Mouse (Mus musculus) kidney, adult 8-10 months (tissue): ENCODE measurements around the gene Aip.
A peak's percentile ranks its signal among the peaks of the same experiment; 100 is the strongest.

ENCODE experiments used
- DNase-seq, 2 experiments: peaks; one replicate each; pipeline ENCODE4 v3.0.0; 2022

Aip gene

DNA sequence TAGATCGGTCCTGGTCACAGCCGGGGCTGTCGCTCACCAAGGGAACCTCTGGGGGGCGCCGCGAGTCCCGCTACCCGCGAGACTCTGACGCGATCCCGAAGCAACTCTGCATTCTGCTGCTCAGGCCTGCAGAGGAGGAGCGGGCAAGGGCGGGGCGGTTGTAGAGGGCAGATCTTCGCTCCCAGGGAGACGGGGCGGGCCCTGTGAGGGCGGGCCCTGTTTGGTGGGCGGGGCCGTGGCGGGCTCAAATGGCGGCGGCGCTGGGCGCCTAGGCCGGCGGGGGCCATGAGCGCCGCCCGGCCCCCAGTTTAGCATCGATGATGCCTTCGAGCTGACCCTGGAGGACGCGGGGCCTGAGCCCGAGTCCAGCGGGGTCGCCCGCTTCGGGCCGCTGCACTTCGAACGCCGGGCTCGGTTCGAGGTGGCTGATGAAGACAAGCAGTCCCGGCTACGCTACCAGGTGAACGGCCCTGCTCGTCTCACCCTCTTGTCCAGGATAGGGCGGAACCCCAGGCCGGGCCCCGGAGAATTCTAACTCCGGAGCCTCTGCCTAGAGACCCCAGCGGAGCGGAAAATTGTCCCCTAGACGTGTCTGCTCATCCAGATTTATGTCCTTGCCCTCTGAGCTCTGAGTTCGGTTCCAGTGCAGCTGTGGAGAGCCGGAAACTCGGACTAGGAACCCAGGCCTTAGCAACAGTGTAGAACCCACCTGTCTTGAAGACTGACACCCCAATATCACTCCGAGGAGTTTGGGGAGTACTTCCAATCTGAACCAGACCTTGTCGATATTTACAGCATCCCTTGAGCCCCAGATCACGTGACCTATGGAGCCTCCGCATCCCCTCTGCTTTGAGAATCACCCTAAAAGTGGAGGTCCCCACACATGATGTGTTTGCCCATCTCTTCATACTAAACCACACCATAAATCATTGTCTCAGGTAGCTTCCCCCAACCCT is at the start of gene Aip:
Gene Aip, minus strand, starts transcription at position 118 of the 956 bp plus-strand sequence.
- peak; percentile 98 to 99 for DNase-seq

DNA sequence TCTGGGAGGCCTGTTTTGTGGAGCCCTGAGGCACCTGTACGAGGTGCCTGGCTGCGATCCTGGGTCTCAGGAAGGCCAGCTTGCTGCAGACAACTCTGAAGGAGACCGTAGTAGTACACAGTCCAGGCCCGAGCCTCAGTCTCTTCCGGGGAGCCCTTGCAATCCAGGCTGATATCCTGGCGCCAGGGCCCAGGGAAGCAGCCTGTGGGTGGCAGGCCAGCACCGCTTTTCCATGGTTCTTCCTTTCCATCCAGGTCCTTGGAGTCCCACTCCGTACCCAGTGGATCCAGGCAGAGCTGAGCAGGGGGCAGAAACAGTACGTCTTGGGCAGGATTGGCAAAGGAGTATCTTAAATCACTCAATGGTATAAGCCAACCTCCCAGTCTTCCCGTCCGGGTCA is 47.3 kb upstream of the Aip start:
- DNase-seq, result no peak

DNA sequence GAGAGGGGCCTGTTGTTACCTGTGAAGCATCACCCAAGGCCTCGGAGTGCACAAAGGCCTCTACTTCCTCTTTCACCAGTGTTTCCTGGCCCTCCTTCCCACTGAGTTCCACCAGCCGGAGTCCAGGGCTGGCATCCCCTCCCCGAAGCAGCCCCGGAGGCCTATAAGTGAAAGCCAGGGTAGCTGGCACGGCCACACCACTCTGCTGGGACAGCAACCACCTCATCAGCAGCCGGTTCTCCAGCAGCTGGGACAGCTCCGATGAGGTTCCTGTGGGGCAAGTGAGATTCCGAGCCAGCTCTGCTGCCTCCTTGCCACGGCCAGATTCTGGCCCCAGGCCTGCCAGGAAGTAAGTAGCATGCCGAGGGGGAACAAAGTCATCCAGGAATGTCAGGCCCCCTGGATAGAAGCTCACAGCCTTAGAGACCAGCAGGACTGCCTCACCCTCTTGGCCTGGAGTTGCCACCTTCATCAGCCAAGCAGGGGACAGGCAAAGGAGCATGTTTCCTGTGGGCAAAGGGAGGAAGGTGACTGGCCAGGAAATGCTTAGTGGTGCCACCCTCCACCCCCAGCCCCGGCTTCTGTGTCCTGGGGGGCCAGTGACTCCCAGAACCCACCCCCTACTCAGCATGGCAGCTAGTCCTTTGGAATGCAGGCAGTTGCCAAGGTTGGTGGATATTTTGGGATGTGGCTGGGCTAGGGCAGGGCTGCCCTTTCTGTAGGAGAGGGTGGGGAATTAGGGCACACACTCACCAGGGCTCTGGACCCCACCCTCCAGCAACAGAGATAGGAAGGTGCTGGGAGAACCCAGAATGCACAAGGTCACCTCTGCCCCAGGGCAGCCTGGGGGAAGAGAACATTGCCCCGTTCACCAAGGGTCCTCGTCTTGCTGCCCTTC is 46.0 kb upstream of the Aip start:
- DNase-seq, result no peak

DNA sequence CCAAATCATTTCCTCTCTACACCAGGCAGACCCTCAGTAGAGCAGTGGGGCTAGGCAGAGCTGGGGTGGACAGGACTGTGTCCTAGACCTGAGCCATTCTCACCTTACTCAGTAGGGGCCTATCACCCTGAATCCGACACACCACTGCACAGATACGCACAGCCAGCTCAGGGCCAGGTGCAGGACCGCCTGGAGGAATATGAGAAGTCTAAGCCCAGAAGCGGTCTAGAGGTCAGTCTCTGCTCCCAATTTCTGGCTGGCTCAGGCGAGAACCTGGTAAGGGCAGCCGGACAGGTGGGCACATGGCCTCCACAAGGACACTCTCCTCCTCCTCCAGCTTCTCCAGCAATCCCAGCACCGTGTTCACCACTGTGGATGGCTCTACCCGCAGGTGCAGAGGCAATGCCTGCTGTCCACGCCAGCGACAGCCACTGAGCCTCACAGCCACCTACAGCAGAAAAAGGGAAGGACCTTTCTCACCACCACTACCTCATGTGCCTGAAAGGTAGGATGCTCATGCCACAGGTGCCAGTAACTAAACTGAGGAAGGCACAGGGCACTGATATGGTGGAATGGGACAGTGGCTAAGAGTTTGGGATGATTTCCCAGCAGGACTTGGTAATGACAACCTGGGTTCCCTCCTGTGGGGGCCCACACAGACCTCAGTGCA is 45.2 kb upstream of the Aip start:
- no peak for DNase-seq

DNA sequence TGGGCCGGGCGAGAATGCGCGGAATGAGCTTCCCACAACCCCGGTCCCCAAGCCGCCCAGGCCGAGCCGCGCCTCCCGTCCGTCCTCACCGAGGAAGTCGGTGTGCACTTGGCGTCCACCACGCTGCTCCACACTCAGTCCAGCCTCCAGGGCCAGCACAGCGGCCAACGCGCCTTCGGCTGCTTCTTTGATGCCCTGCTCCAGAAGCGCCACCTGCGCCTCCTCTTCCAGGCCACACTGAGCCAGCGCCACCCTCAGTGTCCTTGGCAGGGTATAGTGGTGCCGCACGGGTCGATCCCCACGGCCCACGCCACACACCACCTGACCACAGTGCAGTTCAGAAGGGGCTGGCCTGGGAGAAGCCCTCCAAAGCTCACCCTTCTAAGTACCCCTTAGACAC is 44.2 kb upstream of the Aip start:
- no peak for DNase-seq

DNA sequence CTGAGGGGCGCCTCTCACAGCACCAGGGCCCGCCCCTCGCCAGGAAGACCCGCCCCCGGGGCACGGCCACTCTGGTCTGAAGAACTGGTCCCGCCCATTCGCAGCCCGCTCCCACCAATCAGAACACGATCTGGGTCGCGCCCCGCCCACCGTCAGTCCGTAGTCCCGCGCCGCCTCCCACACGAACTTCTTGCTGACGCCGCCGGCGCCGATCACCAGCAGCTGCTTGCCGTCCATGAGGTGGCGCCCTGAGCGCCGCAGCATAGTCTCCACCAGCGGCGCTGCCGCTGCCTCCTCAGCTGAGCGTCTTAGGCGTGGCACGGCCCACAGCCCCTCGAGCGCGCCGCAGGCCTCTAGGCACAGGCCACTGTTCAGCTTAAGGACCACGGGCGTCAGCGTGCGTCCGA is 43.7 kb upstream of the Aip start:
- peak; percentile 99 to 100 for DNase-seq

DNA sequence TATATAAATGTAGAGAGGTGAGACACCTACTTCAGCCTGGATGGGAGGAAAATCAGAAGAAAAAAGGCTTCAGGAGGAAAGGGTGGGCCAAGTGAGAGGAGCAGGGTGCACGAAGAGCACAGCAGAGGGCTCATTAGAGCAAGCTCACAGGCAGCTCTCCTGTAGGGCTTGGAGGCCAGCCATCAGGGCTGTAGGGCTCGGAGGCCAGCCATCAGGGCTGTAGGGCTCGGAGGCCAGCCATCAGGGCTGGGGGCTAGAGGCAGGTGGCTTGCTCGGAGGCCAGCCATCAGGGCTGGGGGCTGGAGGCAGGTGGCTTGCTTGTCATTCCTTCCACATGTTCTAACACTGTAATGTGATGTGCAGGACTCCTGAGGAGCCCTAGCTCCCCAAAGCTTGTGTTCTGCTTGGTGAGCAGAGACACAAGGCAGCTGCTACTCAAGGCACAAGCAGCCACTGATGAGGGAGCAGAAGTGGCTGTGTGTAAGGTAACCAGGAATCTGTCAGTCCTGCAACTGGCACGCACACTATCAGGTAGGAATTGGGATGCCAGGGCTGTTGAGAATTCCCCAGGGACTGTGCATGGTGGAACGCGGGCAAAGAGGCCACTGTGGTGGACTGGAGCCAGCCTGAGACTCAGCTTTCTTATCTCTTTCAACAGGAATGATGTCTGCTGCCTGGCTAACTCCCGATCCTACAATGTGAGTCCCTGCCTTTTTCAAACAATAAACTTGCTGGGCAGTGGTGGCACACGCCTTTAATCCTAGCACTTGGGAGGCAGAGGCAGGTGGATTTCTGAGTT is 41.2 kb upstream of the Aip start:
- DNase-seq, result no peak

DNA sequence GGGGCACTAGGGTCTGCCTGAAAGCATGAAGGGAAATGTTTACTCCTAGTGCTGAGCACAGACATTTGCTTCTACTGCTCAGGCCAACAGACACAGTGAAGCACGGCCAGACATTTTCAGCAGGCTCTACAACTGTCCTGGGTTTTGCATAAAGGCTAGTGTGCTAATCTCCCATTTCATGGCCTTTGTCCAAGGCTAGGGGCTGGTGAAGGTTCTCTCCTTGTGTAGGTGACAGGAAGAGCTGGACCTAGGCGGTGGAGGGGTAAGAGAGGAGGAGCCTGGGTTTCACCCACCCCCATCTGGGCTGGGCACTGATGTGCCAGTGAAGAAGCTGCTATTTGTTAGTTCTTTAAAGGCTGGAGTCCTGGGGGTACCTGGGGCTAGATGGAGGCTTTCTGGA is 39.1 kb upstream of the Aip start:
- no peak for DNase-seq

DNA sequence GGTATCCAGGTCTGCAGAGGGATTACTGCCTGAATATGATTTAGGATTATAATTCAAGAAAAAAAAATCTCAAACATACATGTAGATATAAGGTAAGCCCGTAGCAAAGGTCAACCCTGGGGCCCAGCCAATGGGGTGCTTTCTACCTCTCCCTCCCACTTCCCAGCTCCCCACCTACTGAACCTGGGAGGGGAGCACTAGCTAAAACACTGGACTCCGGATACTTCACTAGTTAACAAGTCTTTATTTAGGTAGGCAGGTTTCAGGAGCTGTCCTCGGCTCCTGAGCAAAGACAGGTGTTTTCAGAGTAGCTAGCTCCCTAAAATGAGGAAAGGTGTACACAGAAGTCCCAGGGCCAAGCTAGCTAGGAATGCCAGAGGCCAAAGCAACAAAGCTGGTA is 38.4 kb upstream of the Aip start:
- no peak for DNase-seq

DNA sequence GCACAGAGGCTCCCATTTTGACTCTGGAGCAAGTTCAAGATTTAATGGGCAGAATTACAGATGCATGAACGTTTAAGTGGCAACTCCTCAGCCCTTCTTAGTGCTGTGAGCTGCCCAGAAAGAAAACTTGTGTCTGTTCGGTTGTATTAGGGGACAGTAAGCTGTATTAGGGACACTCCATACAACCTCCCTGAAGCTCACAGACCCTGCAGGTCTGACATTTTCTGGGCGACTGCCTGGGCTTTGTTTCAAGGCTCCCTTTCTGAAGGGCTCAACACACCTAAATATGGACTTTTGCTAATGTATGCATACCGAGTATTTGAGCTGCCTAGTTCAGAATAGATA is 37.9 kb upstream of the Aip start:
- DNase-seq, result no peak

DNA sequence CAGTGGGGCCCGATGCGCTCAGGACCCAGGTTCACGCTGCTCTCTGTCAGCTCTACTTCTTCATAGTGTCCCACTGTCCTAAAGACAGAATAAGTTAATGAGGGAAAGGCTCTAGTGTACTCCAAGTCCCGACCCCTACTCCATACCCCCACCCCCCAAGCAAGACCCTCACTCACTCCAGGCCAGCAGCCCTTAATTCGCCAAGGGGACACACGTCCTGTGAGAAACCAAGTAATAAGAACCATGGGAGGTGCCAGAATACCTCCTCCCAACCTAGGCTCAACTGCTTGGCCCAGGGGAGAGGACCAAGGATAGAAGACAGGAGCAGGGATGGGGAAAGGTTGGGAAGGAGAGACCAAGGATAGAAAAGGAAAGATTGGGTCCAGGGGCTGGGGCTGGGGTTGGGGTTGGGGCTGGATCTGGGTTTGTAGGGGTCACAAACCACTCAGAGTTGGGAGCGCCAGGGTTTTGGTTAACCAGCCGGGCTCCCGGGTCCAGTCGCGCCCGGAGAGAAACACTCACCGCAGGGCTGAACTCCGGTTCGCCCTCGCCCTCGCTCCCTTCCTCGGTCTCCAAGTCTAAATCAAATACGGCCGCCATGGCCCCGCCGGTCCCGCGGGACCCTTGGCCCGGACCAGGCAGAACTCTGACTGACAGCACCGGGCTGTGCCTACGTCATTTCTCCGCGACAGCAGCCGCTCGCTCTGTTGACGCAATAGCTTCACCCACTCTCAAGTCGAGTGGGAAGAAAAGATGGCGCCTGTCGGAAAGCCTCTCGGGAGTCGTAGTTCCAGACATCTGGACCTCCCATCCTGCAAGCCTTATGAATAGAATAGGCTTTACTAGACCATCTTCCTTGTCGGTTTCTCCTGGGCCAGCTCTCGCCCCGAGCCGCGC is 37.2 kb upstream of the Aip start, which contains the start of gene Rps6kb2:
Gene Rps6kb2, minus strand, starts transcription at position 709 of the 897 bp plus-strand sequence.
- peak; percentile 97 to 98 for DNase-seq

DNA sequence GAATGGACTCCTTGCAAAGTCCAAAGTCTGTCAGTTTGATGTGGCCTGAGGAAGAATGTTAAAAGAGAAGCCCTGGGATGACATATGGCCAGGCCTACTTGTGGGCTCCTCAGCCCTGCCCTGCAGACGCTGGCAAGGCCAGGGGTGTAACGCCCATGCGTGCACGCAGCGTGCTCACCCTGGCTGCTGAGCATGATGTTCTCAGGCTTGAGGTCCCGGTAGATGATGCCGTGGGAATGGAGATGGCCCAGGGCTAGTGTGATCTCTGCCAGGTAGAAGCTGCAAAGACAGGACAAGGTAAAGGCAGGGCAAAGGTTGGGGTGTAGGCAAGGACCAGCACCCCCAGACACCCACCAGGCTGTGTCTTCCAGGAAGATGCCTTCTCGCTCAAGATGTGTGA is 33.4 kb upstream of the Aip start:
- no peak for DNase-seq

DNA sequence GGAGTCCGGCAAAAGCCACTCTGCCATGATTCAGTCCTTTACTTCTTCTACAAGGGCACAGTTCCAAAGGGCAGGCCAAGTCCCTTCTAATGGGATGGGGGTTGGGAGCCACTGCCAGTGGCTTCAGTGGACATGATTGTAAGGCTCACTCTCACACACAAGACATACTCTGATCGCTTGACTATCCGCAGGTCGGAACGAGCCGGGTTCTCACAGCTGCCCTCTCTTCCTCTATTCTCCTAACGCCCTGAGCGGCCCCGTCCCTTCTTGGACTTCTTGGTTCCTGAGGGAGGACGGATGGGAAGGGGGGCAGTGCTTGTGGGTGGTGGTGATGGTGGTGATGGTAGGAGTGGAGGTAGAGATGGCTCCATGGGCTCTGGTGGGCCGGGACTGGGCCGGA is 31.1 kb upstream of the Aip start:
- no peak for DNase-seq

DNA sequence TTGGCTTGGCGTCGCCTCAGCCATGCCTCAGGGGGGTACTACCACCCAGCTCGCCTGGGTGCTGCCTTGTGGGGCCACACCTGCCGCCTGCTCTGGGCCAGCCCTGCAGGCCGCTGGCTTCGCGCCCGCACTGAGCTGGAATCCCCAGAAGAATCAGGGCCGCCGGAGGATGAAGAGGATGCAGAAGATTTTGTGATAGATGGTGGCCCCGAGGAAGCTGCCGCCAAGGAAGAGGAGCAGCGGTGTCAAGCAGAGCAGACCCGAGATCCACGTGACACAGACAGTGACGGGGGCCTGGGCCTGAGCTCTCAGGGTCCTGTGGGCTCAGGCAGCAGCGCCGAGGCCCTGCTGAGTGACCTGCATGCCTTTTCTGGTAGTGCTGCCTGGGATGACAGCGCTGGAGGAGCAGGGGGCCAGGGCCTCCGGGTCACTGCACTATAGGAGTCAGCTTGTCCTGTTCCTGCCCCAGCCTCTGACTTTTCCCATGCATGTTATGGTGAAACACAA is 30.5 kb upstream of the Aip start:
- no peak for DNase-seq

DNA sequence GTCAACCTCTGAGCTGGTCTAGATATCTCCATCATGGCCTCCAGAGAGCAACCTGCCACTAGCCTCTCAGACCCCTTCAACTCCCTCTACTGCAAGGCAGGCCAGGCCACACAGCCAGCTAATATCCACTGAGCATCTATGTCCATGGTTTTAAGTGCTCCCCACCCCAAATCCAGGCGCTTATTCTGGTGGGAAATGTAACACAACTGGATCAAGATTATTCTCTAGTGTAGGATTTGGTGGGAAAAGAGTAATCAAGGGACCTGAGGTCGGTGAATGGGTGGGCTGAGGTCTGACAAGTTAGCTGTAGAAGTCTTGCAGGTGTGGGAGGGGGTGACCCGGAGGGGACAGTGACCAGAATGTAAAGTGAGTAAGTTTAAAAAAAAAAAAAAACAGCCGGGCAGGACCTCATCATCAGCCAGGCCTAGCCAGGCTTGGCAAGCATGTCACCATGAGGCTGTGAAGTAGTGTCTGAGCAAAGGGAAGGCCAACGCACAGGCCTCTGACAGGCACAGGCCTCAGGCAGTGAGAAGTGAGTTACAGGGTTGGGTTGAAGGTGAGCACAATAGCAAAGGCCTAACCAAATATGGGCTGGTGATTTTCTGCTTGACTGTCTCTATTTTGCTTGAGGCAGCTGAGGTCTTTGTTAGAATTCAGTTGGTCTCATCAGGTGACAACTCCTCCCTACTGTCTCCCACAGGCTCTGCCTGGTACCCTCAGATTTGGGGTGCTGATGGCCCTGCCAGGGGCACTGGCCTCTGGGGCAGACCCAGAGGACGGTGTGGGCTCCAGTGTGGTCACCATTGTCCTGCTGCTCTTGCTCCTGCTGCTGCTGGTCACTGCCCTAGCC is 29.8 kb upstream of the Aip start:
- DNase-seq, result no peak

DNA sequence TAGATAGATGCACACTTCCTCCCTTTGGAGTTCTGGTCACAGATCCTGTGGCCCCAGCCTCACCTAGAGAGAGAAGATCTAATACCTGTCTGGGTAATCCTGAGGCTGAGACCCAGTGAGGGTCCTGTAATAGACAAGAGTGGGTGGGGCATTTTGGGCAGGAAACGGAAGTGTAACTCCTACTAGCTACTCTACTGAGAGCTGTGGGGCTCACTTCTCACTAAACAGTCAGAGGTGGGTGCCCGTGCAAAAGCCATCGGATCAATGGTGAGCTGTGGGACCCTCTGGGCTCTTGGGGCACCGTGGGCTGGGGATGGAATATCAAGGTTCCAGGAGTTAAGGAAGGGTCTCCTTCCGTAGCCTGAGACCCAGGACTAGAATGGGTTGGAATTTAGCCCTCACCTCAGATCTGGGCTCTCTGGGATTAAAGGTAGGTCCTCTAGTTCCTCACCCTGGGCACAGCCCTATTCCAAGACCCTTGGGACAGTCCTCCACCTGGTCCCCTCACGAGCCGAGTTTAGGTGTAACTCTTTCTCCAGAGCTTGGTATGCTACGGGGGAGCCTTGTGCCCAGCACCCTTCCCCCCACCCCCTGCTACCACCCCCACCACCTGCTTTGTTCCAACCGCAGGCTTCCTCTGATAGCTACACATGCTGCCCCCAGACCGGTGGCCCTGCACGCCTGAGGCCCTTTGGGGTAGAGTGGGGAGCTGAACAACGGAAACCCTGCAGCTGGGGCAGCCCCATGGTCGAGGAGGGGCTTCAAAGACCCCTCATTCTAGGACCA is 29.0 kb upstream of the Aip start:
- DNase-seq, result no peak

DNA sequence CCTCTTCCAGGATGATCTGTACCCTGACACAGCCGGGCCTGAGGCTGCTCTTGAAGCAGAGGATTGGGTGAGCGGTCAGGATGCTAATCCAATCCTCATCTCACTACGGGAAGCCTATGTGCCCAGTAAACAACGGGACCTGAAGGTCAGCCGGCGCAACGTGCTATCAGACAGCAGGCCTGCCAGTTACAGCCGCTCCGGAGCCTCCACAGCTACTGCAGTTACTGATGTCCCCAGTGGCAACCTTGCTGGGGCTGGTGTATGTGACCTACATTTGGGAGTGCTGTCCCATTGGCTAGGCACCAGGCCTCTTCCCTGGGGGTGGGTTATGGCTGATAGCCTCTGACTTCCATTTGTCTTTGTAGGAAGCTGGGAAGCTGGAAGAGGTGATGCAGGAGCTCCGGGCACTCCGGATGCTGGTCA is 27.6 kb upstream of the Aip start, which contains the start of gene Ptprcap:
Gene Ptprcap, plus strand, starts transcription at position 373 of the 423 bp plus-strand sequence.
- no peak for DNase-seq

DNA sequence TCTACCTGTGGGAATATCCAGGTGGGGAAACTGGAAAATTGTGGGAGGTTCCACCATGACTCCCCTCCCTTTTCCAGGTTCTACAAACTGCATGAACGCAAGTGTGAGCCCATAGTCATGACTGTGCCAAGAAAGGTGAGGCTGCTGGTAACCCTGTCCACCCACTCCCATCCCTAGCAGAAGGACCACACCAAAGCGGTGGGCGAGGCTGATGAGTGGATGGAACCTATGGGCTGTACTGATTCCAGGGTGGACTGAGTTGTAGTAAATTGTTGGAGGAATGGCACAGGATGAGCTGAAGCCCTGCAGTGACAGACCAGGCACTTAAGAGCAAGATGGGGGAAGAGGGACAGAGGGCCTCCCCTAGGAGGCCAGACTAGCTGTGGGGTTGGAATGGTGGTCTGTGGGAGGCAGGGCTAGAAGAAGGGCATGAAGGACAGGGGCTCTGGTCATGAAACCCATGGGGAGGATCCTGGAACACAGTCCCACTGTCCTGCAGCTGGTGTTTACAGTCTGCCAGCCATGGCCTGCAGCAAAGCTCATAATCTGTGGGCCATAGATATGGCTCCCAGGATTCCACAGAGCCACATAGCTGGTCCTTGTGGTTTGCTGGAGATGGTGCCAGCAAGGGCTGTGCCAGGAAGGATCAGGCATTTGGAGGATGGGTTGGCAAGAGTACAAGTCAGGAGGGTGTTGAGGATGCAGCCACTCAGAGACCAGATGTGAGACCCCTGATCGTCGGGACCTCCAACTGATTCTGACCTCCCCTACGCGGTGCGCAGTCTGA is 27.0 kb upstream of the Aip start:
- no peak for DNase-seq
